Mouse (Mus musculus) layer of hippocampus, postnatal 36 days (tissue): ENCODE measurements around the gene Pnpla3. TPM values are rescaled to one million over a fixed set of nuclear protein-coding genes. Genes with fewer than 3 reads are reported as not detected.

ENCODE experiments used
- DNase-seq, 2 experiments: peaks; one replicate each; pipeline ENCODE4 v3.0.0; 2022
- microRNA-seq, 2 experiments: library from miRNA; unstranded; fragments of <30 nt; microRNA quantifications; one replicate each; pipeline ENCODE4 v1.2.0; 2021
- total RNA-seq, 2 experiments: library from RNA; stranded (reverse); gene quantifications; 2 replicates each; pipeline ENCODE4 v1.2.3; 2021

Pnpla3 gene
- total RNA-seq, 2 experiments from 2014 or later, result 7.2 to 7.6 TPM

GRCm38 (mm10) chr15:84217969-84218782, 50.5 kb downstream of the Pnpla3 start:
- no peak for DNase-seq

GRCm38 (mm10) chr15:84218783-84219271, 51.2 kb downstream of the Pnpla3 start:
- DNase-seq, result no peak

GRCm38 (mm10) chr15:84221539-84221938, 53.9 kb downstream of the Pnpla3 start:
- no peak for DNase-seq

- no peak for DNase-seq
Observed at GRCm38 (mm10) chr15:84223423-84223822, 55.8 kb downstream of the Pnpla3 start.

- no peak for DNase-seq
Observed at GRCm38 (mm10) chr15:84224779-84225178, 57.1 kb downstream of the Pnpla3 start.

DNA sequence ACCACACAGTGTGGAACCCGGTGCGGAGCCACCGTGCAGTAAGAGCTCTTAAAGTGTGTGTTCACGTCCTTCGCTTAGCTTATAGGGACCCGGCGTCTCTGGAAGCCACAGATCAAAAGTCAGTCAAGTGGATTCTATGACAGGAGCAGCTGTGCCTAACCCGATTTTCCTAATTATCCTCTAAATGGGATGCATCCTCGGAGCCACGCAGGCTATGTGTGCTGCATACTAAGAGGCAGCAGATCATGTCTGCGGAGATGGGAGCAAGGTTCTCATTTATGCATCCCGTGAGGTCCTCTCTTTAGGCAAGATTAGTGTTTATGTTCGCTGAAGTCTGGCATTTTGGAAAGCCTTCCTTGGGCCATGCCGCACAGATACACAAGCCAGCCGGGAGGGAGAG, 59.3 kb downstream of the Pnpla3 start:
- no peak for DNase-seq

DNA sequence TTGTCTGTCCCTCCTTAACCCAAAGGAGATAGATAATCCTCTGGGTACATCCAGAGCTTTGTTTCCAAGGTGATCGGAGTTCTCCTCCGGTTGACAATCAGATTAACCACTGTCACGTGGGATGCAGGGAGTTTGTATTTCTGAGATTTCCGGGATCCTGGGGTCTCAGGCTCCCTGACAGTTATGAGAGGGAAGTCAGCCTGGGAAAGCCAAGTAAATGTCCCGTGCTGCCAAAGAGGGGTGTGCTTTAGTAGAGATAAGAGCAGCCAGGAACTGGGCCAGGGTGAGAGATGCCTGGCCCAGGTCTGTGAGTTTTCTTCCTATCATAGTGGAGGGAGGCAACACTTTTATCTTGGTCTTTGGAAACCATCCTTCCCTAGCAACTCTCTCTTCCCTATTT, 63.0 kb downstream of the Pnpla3 start:
- DNase-seq, result no peak

DNA sequence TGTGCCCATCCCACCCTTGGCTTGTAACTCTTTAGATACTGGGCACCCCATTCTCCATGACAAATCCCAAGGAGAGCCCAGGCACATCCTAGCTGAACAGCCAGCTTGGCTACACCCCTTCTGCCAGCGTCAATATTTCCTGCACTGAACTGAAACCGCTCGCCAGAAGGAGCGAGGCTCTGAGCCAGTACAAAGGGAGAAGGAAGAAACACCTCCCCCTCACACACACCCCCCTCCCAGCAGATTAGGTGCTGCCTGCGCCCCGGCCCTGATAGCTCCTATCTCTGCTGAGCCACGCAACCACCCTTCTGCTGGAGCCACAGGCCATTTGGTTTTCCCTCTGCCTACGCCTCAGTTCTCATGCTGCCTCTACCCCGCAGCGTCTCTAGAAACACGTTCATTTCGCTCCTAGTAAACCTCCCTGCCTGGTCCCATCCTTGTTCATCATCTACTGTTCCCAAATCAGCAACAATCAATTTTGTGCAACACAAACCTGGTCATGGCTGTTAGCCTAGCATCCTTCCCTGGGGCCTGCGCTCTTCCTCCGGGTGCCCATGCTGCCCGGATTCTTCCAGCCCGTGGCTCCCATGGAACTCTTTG, 63.6 kb downstream of the Pnpla3 start:
- peak; percentile 72 for DNase-seq

DNA sequence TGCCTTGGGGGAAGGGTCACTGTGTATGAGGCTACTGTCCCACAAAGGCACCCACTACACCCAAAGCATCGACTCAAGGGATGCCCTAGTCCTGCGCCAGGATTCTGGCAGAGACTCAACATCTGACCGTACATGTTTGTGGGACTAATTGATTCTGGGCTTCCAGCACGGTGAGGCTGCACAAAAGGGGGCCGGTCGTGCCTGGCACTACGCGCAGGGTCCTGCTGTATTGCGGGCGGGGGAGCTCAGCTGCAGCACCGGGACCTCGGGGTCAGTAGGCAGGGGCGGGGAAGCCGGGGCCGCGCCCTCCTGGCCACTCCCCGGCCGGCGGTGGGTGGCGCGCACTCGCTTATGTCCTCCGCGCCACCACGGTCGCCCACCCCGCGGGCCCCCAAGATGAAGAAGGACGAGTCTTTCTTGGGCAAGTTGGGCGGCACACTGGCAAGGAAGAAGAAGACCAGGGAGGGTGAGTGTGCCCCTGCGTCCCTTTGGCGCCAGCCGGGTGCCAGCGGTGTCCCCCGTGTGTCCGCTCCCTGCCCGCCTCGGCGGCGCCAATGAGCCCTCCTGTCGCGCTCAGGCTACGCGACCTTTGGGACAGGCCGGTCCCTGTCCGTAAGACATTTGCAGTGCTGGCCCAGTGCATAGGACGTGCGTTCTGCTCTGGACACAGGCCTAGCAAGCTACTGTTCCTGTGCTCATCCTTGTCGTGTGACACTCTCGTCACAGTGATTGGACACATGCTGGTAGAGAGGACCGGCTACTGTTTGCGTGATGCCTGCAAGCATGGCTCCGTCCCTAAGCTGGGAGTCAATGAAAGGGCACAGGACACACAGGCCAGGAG, 64.3 kb downstream of the Pnpla3 start, which contains the start of gene Parvb:
Gene Parvb (plus strand): TSS at position 323 of the 841 bp plus-strand sequence.
- peak; percentile 45 to 58 for DNase-seq

DNA sequence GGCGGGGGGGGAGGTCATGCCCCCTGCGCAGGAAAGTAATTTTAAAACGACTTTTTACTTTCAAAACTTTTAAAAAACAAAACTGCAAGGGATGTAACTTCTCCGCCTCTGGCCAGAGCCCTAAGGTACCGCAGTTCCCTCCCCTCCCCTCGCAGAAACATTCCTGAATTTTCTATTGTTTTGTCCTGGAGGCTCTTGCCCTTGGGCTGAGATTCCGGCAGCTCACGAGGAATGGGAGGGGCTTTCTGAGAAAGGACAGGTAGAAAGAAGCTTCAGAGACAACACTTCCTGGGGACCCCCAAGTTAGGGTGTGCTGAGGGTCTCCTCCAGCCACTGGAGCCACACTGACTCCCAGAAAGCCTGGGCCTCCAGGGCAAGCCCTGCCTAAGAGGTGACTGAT, 65.0 kb downstream of the Pnpla3 start:
- DNase-seq, result no peak

DNA sequence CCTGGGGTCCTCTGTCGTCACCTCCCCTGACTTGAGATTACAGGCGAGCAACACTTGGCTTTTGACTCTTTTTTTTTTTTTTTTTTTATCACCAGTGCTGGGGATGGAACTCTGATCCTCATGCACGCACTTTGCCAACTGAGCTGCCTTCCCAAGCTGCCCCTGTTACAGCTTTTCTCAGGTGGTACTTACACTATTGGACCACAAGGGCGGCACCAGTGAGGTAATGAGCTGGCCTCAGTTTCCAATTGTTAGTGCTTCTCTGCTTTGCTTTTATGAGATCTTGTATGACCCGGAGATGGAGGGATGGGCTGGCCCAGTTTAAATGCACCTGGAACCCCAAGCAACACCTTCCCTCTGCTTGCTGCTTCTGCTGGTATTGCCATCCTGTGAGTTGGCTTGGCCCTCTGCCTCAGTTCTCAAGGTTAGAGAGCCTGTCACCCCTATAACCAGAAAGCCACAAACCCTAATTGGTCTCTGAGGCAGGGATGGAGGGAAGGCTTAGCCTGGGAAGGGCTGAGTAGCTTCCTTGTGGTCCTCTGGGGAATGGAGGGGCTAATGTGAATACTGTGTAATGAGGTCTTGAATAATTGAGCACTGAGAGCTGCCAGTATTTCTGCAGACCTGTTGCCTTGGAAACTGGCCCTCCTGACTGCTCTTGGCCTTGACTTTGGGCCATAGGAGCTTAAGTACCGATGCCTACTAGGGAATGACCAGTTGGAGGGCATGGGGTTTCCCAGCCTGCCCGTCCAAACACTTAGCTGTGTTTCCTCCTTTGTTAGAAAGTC, 67.4 kb downstream of the Pnpla3 start:
- no peak for DNase-seq

DNA sequence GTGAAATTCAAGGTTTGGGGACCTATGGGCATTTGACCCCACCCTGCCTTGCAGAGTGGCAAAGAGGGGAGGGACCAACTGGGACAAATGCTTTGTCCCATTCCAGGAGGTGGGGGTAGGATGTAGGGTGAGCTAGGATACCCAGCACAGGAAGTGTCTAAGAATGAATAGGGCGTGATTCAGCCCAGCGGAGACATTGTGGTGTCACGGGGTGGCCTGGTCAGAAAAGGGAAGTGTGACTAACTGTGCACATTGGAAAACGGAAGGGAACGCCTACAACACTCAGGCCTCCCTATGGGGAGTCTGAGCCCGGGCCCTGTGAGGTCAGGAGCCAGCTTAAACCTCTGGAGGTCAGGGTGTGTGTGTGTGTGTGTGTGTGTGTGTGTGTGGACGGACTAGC, 68.0 kb downstream of the Pnpla3 start:
- DNase-seq, result no peak

Small RNA genes within 50 kb of the gene (microRNA-seq; reads per million reads assigned to microRNA genes)
- 0 to 0.63 reads per million in 2 experiments for gene Mir6392

Other genes starting within 250 kb of the Pnpla3 start
- 1 to 10 TPM; 4.6 to 7.3 TPM for gene Efcab6, start 102.5 kb upstream of the Pnpla3 start, total RNA-seq
- 100 to 1,000 TPM; 317 to 352 TPM for gene Sult4a1, start 62.1 kb upstream of the Pnpla3 start, total RNA-seq
- gene Pnpla5, start 44.7 kb upstream of the Pnpla3 start, total RNA-seq, result not detected
- 10 to 100 TPM; 93.0 to 93.1 TPM for gene Samm50, start 24.4 kb downstream of the Pnpla3 start, total RNA-seq
- gene Parvb, start 64.2 kb downstream of the Pnpla3 start, total RNA-seq, result 10 to 100 TPM; 32.4 to 37.7 TPM
- 10 to 100 TPM; 15.8 to 24.3 TPM for gene Parvg, start 156.2 kb downstream of the Pnpla3 start, total RNA-seq